Mouse (Mus musculus) telencephalon, adult 2 months (tissue): ENCODE results near the gene Dnajc15.

ENCODE experiments used
- DNase-seq: peaks from one replicate; pipeline ENCODE4 v3.0.0-alpha.2; 2011; ENCODE audit warnings: low read depth, low spot score

The Dnajc15 gene

GRCm38 (mm10) chr14:77860841-77861560 is 13.9 kb downstream of the Dnajc15 start:
- no peak for DNase-seq

DNA sequence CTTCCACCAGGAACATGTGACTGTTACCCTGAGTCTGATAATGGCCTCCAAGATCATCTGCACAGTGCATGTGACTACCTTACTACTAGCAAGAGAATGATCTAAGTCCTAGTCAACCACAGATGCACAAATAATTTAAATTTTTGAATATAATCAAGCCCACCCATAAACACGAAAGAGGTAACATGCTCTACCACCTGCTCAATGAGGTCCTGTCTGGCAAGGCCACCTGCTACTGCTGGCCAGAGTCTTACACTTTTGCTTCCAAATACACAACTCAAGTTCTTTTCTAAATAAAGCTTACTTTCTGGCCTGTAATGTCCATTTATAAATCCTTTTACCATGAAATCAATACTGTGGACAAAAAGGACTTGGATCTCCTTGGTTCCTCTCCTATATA is 15.0 kb downstream of the Dnajc15 start:
- no peak for DNase-seq

DNA sequence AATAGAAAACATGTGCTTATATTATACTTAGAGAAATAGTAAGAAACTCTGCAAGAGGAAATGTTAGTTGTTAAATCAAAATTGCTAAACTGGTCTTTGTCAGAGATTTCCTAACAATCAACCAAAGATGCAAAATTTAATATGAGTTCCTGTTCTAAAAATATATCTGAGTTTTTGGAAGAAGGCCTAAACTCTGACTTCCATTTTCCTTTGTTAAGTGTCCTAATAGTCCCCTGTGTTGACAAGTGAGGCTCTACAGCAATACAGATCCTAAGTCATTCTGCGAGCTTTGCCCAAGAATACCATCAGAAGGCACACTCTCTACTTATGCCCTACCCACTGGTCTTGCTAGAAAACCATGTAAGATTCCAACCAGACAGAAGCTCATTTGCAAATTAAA is 21.0 kb downstream of the Dnajc15 start:
- no peak for DNase-seq

- DNase-seq: no peak
Observed at GRCm38 (mm10) chr14:77849852-77850251, 25.1 kb downstream of the Dnajc15 start.

DNA sequence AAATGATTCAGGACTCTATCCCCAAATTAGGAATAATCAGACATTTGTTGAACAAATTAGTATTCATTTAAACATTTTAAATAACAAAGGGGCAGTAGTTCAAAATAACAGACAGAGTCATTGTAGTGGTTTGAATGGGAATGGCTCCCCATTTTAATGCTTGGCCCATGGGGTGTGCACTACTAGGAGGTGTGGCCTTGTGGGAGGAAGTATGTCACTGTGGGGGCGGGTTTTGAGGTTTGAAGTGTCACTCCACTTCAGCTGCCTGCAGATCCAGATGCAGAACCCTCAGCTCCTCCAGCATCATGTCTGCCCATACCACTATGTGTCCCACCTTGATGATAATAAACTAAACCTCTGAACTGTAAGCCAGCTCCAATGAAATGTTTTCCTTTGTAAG is 26.6 kb downstream of the Dnajc15 start:
- DNase-seq: peak; percentile 47

DNA sequence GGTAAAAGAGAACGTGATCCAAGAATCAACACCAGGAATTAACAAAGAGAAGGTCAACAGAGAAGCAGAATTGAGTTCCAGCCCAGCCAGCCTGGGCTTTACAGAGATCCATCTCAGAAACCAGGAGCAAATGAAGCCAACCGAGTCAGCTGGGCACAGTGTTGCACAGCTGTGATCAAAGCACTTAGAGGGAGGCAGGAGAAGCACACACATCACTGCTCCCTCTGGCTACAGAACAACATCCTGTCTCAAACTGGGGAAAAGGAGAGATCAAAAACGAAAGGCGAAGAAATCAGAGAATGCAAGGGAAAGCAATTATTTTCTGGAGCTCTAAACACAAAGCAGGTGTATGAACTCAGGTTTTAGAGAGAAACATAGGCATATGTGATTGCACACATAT is 28.7 kb downstream of the Dnajc15 start:
- DNase-seq: no peak

DNA sequence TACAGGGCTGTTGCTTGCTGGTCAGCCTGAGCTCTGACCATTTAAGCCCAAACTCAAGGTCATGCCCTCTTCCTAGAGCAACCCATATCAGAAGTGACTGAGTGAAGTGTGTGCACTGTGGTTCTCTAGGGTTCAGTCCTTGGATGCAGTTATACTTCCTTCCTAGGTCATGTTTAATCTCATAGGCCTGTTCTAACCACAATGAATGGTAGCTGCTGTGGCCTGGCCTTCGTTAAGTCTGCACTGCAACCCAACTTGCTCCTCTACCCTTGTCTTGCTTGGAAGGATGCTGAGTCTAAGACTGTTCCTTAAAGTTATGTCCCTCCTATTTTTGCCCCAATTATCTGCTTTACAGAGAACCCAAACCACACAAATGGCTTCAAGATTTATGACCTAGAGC is 29.4 kb downstream of the Dnajc15 start:
- no peak for DNase-seq

GRCm38 (mm10) chr14:77840574-77840973 is 34.4 kb downstream of the Dnajc15 start:
- no peak for DNase-seq

DNA sequence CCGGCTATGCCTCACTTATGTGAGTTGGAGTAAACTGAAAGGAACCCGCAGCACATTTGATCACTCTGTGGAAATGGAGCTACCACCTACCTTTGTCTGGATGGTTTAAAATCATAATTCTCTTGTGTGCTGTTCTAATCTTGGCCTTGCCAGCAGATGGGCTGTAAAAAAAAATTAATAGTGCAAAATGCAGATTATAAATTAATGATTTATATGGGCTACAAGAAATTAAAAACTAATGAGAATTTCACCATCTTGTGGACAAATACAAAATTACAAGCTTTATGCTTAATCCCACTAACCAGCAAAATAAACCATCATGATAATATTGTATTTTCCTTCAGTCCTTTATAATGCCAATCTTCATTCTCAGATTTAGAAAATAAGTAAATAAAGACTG is 34.8 kb downstream of the Dnajc15 start:
- DNase-seq: no peak

DNA sequence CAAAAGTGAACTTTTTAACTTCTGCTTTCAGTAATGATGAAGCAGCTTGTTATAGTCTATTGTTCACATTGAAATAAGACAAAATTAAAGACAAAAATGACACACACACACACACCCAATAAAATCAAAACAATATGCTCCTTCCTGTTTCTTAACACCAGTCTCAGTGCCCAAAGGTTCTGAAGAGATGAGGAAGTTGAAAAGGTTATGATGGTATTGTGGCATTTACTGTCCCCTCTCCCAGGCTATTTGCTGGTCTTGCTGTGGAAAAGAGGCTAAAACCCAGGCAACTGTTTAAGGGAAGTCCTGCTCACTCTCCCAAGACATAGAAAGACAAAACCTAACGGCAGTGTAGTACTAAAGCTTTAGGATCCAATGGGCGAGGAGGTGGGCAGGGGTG is 38.1 kb downstream of the Dnajc15 start:
- no peak for DNase-seq

DNA sequence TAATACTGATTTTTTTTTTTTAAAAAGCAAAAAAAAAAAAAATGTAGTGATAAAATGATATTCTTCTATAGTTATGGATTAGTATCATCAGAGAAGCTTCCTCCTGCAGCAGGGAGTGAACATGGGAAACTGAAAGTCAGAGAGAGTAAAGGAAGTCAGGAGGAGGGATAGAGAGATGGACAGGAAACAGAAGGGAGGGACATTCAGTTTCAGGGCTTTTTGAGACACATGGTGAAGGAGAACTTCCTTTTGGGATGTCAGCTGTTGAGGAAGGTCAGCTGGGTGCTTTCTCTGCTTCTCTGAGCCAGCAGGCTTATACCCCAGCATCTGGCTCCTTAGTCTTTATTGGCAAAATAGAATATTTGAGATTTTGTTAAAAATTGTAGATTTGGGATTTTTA is 42.6 kb downstream of the Dnajc15 start:
- DNase-seq: no peak

DNA sequence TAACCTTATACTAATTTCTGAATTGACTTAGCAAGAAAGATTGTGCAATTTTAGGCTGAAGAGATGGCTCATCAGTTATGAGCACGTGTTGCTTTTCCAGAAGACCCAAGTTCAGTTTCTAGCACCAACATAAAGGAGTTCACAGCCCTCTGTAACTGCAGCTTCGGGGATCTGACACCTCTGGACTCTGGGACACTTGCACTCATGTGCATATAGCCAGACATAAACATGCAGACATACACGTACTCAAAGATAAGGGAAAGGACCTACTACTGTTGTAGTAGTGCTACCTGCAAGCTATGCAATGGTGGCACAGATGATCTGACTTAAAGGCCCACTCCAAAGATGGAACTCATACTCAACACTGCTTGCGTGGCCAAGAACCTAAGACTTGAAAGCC is 43.0 kb downstream of the Dnajc15 start:
- no peak for DNase-seq

- no peak for DNase-seq
Observed at GRCm38 (mm10) chr14:77829673-77830072, 45.3 kb downstream of the Dnajc15 start.

DNA sequence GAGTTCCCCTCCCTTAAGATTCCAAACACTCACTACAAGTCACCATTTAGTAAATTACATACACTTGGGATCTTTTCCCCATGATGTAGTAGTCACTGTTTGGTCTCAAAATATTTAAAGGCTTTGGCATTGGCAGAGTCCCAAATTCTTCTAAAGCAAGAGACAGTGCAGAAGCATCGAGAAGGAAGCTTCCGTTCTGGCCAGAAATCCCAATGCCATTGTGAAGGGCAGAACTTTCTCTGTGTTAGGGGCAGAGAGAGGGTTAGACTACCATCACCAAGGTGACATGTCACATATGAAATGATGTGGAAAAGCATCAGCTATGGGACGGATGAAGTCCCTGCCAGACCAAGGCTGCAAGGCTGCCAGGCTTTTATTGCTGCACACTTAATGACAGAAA is 49.0 kb downstream of the Dnajc15 start:
- DNase-seq: no peak

- no peak for DNase-seq
Observed at GRCm38 (mm10) chr14:77825121-77825520, 49.8 kb downstream of the Dnajc15 start.

DNA sequence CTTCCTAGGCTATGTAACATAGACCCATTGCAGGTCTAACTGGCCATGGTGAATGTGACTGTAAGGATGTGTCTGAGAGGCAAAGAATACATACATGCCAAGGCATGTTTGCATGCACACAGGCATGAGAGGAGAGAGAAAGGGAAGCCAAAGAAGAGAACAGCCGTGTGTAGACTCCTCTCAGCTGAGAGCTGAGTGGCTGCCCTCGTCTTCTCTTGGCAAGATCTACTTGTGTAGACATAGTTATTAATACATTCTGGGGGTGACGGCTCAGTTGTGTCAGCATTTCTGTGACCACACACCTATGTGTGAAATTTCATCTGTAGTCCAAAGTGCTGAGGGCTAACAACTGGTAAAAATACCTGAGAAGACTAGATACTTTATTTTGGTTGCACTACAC is 55.1 kb downstream of the Dnajc15 start:
- DNase-seq: no peak

- DNase-seq: peak; percentile 70
Observed at GRCm38 (mm10) chr14:77817561-77817960, 57.4 kb downstream of the Dnajc15 start.

DNA sequence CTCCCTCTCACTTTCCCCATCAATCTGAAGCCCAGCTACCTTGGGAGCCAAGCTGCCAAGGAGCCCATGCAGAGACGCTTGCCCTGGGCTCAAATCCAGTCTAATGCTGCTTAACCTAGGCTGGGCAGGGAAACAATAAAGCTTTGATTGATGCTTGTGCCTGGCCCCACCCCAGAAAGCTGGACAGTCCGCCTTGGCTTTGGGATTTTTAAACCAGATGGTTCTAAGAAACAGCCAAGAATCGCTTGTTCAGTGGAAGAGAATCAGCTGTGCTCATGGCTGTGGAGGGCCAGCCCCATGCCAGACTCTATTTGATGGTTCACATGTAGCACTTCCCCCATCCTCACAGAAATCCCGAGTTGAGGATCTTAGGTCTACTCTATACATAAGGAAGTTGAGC is 60.0 kb downstream of the Dnajc15 start:
- DNase-seq: no peak

DNA sequence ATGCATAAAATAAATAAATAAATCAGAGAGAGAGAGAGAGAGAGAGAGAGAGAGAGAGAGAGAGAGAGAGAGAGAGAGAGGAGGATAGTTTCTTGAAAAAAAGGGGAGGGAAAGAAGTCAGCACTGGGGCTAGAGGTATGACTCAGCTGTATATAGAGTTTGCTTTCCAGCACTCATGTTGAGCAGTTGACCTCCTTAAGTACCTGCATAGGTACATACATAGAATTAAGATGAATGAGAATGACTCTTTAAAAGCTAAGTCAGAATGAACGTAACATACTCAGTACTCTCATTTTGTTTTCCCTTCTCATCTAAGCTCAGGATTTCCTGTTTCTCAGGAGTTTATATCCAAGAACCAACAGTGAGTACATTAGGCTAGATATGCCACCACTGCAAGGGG is 62.0 kb downstream of the Dnajc15 start:
- no peak for DNase-seq

GRCm38 (mm10) chr14:77811466-77811865 is 63.5 kb downstream of the Dnajc15 start:
- no peak for DNase-seq

GRCm38 (mm10) chr14:77807836-77808235 is 67.1 kb downstream of the Dnajc15 start:
- no peak for DNase-seq

DNA sequence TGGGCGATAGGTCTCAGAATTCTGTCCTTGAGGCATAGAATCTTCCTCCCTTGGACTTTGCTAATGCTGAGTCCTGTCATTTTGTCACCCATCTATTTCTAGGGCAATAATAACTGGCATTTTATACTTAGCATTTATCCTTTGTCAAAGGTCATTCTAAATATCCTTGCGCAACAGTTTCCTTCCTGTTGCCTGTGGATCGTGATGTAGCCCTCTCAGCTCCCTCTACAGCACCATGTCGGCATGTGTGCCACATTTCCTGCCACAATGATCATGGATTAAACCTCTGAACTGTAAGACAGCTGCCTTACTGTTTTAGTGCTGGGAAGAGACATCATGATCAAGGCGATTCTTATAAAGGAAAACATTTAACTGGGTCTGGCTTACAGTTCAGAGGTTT is 68.6 kb downstream of the Dnajc15 start:
- no peak for DNase-seq

DNA sequence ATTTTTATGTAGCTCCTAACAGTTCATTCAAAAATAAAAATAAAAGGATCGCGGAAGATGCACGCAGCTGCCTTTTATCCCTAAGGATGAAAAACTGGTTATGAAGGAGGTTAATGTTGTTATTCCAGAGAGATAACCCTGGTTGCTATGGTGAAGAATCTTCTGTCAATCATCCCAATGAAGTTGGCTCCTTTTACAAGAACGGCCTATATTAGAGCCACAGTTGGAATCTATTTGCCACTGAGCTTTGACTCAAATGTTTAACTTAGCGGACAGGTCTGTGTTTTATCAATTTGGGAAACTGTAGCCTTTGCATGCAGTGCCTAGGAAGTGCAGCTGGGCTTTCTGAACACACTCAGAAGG is 72.7 kb downstream of the Dnajc15 start:
- peak; percentile 13 for DNase-seq

- no peak for DNase-seq
Observed at GRCm38 (mm10) chr14:77801571-77802267, 73.2 kb downstream of the Dnajc15 start.
